8 mouse cellular contexts compared by ENCODE assay signal in the genomic region with DNA sequence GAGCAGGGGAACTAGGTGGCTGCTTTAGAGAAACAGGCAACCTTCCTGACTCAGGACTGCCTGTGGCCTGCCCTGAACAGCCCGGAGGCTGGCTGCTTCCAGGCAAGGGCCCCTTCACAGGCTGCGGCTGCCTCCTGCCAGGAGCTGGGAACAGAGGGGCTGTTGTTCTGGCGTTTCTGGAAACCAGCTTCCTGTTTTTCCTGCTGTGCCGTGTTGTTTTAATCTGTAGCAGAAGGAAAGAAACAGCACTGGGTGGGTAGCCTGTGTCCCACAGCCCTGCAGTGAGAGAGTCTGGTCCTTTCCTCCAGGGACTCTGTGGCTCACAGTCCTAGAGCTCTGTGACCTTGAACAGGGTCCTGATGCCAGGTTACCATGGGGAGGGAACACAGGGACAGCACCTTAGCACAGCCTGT. TPM values are rescaled to one million over a fixed set of nuclear protein-coding genes. Genes with fewer than 3 reads are reported as not detected.
DNase-seq lines count a peak whose midpoint lies in the region; ATAC-seq and TF ChIP-seq lines count a peak whose summit lies in the region.

No protein-coding gene starts in this region.

- peaks cover 74% of the 10 kb centered on the region for H3K4me1 ChIP-seq in E14TG2a.4 (replicated peaks; ENCODE audit: low read depth, low read length)
- peaks cover 57% of the 10 kb centered on the region for H3K4me1 ChIP-seq in embryonic facial prominence, embryonic 15.5 days
- peaks cover 72% of the 10 kb centered on the region for H3K4me1 ChIP-seq in hindbrain, embryonic 10.5 days (replicated peaks)
- peaks cover 93% of the 10 kb centered on the region for H3K4me1 ChIP-seq in limb, embryonic 12.5 days (replicated peaks)
- H3K4me1 ChIP-seq in stomach, embryonic 14.5 days (ENCODE audit: control insufficient read depth, insufficient read depth, low read length), result peaks cover 25% of the 10 kb centered on the region

- H3K27ac ChIP-seq in embryonic facial prominence, embryonic 15.5 days (replicated peaks), result peak overlapping the region; percentile 89
- peak overlapping the region; percentile 81 for H3K27ac ChIP-seq in hindbrain, embryonic 10.5 days
- H3K27ac ChIP-seq in limb, embryonic 12.5 days, result peak overlapping the region; percentile 98
- H3K27ac ChIP-seq in stomach, embryonic 14.5 days (ENCODE audit: low read length), result peak overlapping the region; percentile 44; the same call in 1 of the 2 replicates

- 3% methylated on average over 4 of the region's 4 CpGs for WGBS in embryonic facial prominence, embryonic 15.5 days
- WGBS in hindbrain, embryonic 10.5 days, result 7% methylated on average over 4 of the region's 4 CpGs
- 2% methylated on average over 4 of the region's 4 CpGs for WGBS in limb, embryonic 12.5 days
- 30% methylated on average over 4 of the region's 4 CpGs for WGBS in stomach, embryonic 14.5 days

- peak overlapping the region; percentile 10; the same call in 1 of the 2 replicates for H3K4me3 ChIP-seq in E14TG2a.4 (replicated peaks; ENCODE audit: low read length)
- no peak overlapping the region for H3K4me3 ChIP-seq in embryonic facial prominence, embryonic 15.5 days (replicated peaks)
- no peak overlapping the region for H3K4me3 ChIP-seq in hindbrain, embryonic 10.5 days
- 0 out of 2 replicates have a peak overlapping the region, but pooled peaks have one; percentile 4 for H3K4me3 ChIP-seq in limb, embryonic 12.5 days (replicated peaks)
- no peak overlapping the region for H3K4me3 ChIP-seq in stomach, embryonic 14.5 days (ENCODE audit: low read depth, low read length)

- no peak overlapping the region for H3K9ac ChIP-seq in embryonic facial prominence, embryonic 15.5 days
- H3K9ac ChIP-seq in limb, embryonic 12.5 days (replicated peaks), result no peak overlapping the region
- no peak overlapping the region for H3K9ac ChIP-seq in stomach, embryonic 14.5 days (replicated peaks; ENCODE audit: low read depth, low read length)

- TF ChIP-seq CTCF in E14TG2a.4 (conservative IDR thresholded peaks at IDR 0.05; ENCODE audit: low read length), result no peak

- no peaks in the 10 kb centered on the region for H3K36me3 ChIP-seq in E14TG2a.4 (ENCODE audit: insufficient read depth, low read length)
- no peaks in the 10 kb centered on the region for H3K36me3 ChIP-seq in embryonic facial prominence, embryonic 15.5 days
- H3K36me3 ChIP-seq in hindbrain, embryonic 10.5 days, result 0 out of 2 replicates have a peak, but pooled peaks cover 5% of the 10 kb centered on the region
- no peaks in the 10 kb centered on the region for H3K36me3 ChIP-seq in limb, embryonic 12.5 days
- H3K36me3 ChIP-seq in stomach, embryonic 14.5 days (ENCODE audit: control insufficient read depth, insufficient read depth, low read length), result no peaks in the 10 kb centered on the region; the same call in 1 of the 2 replicates

- ATAC-seq in embryonic facial prominence, embryonic 15.5 days (ENCODE audit: insufficient number of reproducible peaks, low FRiP score, low TSS enrichment, low read depth), result peak; percentile 78
- peak; percentile 85 for ATAC-seq in limb, embryonic 12.5 days (ENCODE audit: insufficient number of reproducible peaks, insufficient read depth, low FRiP score, low TSS enrichment, low read depth)
- no peak for ATAC-seq in stomach, embryonic 14.5 days (ENCODE audit: insufficient number of reproducible peaks, insufficient read depth, low FRiP score, low read depth)

- peak; percentile 32 for DNase-seq in adrenal gland, adult 2 months
- no peak for DNase-seq in adrenal gland, postnatal 36 days
- peak; percentile 59 for DNase-seq in hindbrain, embryonic 10.5 days (ENCODE audit: low spot score)
- DNase-seq in adipocyte (ENCODE audit: low spot score), result no peak

- no peak overlapping the region for H3K4me2 ChIP-seq in embryonic facial prominence, embryonic 15.5 days (replicated peaks)
- H3K4me2 ChIP-seq in limb, embryonic 12.5 days, result peak overlapping the region; percentile 30
- no peak overlapping the region for H3K4me2 ChIP-seq in stomach, embryonic 14.5 days (replicated peaks; ENCODE audit: low read depth, low read length)

- H3K9me3 ChIP-seq in E14TG2a.4 (ENCODE audit: low read length), result no peaks in the 10 kb centered on the region
- H3K9me3 ChIP-seq in embryonic facial prominence, embryonic 15.5 days (replicated peaks), result no peaks in the 10 kb centered on the region
- 0 out of 2 replicates have a peak, but pooled peaks cover 3% of the 10 kb centered on the region for H3K9me3 ChIP-seq in hindbrain, embryonic 10.5 days
- H3K9me3 ChIP-seq in limb, embryonic 12.5 days, result peaks cover 3% of the 10 kb centered on the region; the same call in 1 of the 2 replicates
- no peaks in the 10 kb centered on the region for H3K9me3 ChIP-seq in stomach, embryonic 14.5 days (ENCODE audit: control insufficient read depth, low read depth, low read length)

- peaks cover 24% of the 10 kb centered on the region for H3K27me3 ChIP-seq in E14TG2a.4 (ENCODE audit: insufficient read depth, low read length)
- H3K27me3 ChIP-seq in embryonic facial prominence, embryonic 15.5 days, result no peaks in the 10 kb centered on the region
- H3K27me3 ChIP-seq in hindbrain, embryonic 10.5 days (ENCODE audit: insufficient read depth, poor library complexity, severe bottlenecking), result no peaks in the 10 kb centered on the region
- no peaks in the 10 kb centered on the region for H3K27me3 ChIP-seq in limb, embryonic 12.5 days
- no peaks in the 10 kb centered on the region for H3K27me3 ChIP-seq in stomach, embryonic 14.5 days (ENCODE audit: control insufficient read depth, insufficient read depth, low read length)

RNA-seq across cellular contexts. Expression of a gene that starts 54.2 kb away (rescaled TPM):
- total RNA-seq in adrenal gland, adult 2 months (2021), result 10 to 100 TPM; 28.0 to 33.1 TPM
- polyA plus RNA-seq in adrenal gland, adult 2 months (2012; rRNA removed), result 19.8 and 21.0 TPM in 2 replicates
- 10 to 100 TPM; 30.4 to 32.8 TPM for total RNA-seq in adrenal gland, postnatal 36 days (2021)
- 18.5 and 19.2 TPM in 2 replicates for polyA plus RNA-seq in embryonic facial prominence, embryonic 15.5 days (2015; fragmentation: Nextera tagmentation; extraction: Ambion mirVana)
- polyA plus RNA-seq in hindbrain, embryonic 10.5 days (2016; fragmentation: Nextera tagmentation; extraction: Ambion mirVana), result 6.8 and 8.3 TPM in 2 replicates
- 19.2 and 19.9 TPM in 2 replicates for polyA plus RNA-seq in limb, embryonic 12.5 days (2016; fragmentation: Nextera tagmentation; extraction: Ambion mirVana)
- polyA plus RNA-seq in stomach, embryonic 14.5 days (2014; fragmentation: Nextera tagmentation; extraction: Ambion mirVana), result 26.6 and 26.7 TPM in 2 replicates

Comparison
In these comparisons a context has a peak if more than half of its experiments do, and no peak if none do; other contexts are left out.
1. DNase-seq: peak in adrenal gland, adult 2 months (single experiment) and hindbrain, embryonic 10.5 days (single experiment); none in adrenal gland, postnatal 36 days (0 of 2) and adipocyte (single experiment).
2. H3K4me3 ChIP-seq: peak in E14TG2a.4 (single experiment) and limb, embryonic 12.5 days (single experiment); none in embryonic facial prominence, embryonic 15.5 days (single experiment), hindbrain, embryonic 10.5 days (single experiment) and stomach, embryonic 14.5 days (single experiment).
3. H3K27ac ChIP-seq: peak in every context shown above with its lines; median percentile 98 in limb, embryonic 12.5 days; 89 in embryonic facial prominence, embryonic 15.5 days; 81 in hindbrain, embryonic 10.5 days; 44 in stomach, embryonic 14.5 days.